Mouse (Mus musculus) stomach, postnatal 0 days (tissue): ENCODE results near the gene Katnal1.

Experiments used
- CTCF ChIP-seq: IDR thresholded peaks from 2 replicates; pipeline ENCODE4 v1.5.1; 2016; ENCODE audit warnings: antibody characterized with exemption, low read depth, mild to moderate bottlenecking, moderate library complexity
- EP300 ChIP-seq: optimal IDR thresholded peaks from 2 replicates; pipeline ENCODE3; 2016; ENCODE audit warnings: antibody characterized with exemption

- TF ChIP-seq CTCF (no peak), EP300 (no peak)
Observed at GRCm38 (mm10) chr5:148822772-148823171, 106.3 kb downstream of the Katnal1 start.
